Mouse (Mus musculus): ENCODE results near the gene Gbf1.

Gbf1 gene

GRCm38 (mm10) chr19:46224882-46225281, 72.6 kb downstream of the Gbf1 start:
- no peak for DNase-seq

DNA sequence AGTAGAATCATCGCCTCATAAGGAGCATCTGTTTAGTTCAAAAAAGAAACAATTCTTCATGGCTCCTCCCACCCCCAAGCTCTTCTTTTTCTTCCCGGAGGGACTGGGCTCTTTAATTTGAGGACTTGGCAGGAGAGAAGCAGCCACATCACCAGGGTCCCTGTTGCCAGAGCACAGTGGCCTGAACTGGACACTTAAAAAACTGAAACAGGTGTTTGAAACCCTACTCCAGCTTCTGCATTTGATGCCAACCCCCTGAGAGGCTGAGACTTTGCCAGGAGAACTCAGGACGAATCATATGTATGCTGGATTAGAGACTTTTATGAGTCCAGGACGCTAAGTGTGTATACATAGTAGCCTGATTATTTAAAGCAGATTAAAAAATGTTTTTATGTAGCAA, 73.2 kb downstream of the Gbf1 start:
- no peak for DNase-seq

GRCm38 (mm10) chr19:46226295-46226694, 74.0 kb downstream of the Gbf1 start:
- DNase-seq: no peak

DNA sequence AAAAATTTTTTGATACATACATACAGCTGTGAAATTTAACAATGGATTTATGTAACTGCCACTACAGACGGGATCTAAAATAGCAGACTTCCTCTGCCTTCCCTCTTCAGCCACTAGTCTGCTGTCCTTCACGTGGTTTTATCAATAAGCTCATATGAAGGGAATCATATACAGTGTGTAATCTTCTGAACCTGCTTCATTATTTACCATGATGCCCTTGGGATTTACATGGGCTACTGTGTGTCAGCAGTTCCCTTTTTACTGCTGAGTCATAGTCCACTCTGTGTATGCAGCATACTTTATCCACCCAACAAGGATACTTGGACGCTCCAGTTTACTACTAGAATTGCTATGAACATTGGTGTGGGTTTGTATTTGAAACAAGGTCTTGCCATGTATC, 75.0 kb downstream of the Gbf1 start:
- no peak for DNase-seq

- no peak for DNase-seq
These were observed 82.1 kb downstream of the Gbf1 start for GRCm38 (mm10) chr19:46234450-46234849.

DNA sequence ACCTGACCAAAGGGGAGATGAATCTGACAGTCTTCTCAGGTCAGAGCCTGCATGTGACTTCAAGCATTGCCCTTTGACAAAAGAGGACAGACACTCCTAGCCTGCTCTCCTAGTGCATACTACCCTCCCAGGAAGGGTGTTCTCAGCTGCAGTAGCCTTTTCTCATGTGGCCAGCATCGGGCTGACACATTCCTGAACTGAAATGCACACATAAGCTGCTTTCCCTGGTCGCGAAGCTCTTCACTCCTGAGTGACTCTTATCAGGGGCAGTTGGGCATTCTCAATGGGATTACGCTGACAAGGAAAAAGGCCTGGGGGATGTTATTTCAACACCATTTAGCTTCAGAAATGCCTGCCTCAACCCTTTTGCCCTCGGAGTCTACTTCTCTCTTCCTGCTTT, 84.3 kb downstream of the Gbf1 start:
- DNase-seq: no peak

GRCm38 (mm10) chr19:46240246-46240645, 87.9 kb downstream of the Gbf1 start:
- DNase-seq: no peak

- no peak for DNase-seq
These were observed 90.1 kb downstream of the Gbf1 start for GRCm38 (mm10) chr19:46242416-46242815.

DNA sequence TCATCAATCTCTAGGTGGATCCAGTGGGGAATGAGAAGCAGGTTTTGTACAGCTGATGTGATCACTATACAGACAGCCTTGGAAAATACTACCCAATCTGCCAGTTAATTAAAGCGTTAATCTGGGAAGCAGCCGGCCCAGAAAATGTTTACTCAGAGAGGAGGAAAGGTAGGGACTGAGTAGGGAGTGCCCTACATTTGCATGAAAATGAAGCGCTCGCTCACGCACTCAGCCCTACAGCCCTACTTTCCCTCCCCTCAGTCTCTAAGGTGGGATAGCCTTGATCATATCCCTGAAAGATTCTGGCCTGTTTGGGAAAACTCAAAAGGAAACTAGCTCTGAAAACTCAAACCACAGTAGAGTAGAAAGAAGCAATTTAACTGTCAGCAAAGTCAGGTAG, 92.3 kb downstream of the Gbf1 start:
- DNase-seq: no peak

DNA sequence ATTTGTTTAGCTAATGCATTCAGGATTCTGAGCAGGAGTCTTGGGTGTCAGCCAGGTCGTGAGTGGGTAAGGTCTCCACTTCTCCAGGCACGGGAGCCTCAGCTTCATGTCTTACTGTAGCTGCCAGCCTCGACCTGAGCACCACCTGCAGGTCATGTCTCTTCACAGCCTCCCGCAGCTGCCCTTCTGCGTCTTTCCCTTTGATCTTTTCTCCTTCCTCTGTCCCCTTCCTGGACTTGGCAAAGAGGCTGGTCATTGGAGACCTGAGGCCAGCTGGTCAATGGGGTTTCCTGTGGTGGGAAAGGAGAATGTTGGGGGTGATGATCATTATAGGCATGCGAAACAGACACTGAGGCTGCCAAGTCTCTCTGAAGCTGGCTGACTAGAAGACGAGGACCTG, 96.7 kb downstream of the Gbf1 start:
- peak; percentile 62 to 69 for DNase-seq

GRCm38 (mm10) chr19:46254163-46254752, 101.9 kb downstream of the Gbf1 start:
- peak; percentile 30 to 52 for DNase-seq

DNA sequence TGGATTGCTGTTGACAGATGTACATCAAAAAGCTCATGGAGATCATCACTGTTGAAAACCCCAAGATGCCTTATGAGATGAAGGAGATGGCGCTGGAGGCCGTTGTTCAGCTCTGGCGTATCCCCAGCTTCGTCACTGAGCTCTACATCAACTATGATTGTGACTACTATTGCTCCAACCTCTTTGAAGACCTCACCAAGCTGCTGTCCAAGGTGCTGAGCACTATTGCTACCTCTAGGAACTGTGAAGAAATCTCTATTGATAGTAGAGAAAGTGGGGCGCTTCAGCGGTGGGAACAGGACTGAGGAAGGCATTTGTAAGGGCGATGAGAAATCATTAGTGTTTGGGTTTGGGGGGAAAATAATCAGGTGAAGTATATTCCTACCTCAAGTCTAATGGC, 112.5 kb downstream of the Gbf1 start:
- DNase-seq: no peak

DNA sequence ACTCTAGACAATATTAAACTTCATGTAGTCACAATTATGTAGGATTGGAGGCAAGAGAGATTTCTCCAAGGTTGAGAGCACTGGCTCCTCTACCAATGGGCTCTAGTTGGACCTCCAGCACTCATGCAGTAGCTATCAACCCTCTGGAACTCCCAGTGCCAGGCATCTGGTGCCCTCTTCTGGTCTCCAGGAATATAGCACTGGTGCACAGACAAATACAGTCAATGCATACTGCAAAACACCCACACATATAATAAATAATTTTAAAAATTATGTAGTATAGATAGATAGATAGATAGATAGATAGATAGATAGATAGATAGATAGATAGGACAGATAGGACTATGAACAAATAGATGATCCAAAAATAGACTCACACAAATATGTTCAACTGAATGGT, 123.0 kb downstream of the Gbf1 start:
- DNase-seq: peak in 1 of 2 experiments; percentile 37

GRCm38 (mm10) chr19:46282081-46282849, 130.0 kb downstream of the Gbf1 start:
- no peak for DNase-seq

DNA sequence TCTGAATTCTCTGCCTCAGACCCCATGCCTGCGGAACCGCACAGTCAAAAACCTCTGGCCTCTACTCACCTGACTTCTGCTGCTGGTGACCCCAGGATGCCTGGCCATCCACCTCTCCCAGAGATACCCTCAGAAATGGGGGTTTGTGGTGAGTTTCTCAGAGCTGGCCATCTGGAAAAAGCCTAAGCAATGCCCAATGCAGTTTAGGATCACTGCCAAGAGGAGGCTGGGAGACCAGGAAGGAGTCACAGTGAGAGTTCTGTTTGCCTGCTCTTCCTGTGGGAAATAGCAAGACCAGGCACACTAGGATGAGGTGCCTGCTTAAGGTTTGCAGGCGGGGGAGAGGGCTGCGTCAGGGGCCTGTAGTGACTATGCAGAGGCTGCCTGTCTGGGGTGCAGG, 132.4 kb downstream of the Gbf1 start:
- DNase-seq: peak; percentile 60 to 62

GRCm38 (mm10) chr19:46285631-46286030, 133.3 kb downstream of the Gbf1 start:
- DNase-seq: peak in 1 of 2 experiments; percentile 20

DNA sequence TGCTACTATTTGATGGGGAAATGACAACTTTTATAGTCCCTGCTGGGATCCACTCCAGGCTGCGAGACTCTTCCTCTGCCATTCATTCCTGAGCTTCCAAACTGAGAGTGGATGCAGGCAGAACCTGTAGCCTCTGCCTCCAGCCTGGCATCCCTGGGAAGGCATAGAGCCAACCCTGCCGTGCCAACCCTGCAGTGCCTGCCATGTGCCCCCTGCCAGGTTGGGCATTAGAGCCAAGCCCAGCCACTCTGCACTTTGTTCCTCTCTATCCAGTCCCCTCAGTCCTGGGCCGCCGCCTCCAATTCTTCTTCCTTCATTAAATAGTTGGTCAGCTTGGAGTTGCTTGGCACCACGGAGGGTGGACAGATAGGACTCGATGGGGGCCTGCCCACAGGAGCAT, 133.7 kb downstream of the Gbf1 start:
- peak; percentile 95 for DNase-seq

DNA sequence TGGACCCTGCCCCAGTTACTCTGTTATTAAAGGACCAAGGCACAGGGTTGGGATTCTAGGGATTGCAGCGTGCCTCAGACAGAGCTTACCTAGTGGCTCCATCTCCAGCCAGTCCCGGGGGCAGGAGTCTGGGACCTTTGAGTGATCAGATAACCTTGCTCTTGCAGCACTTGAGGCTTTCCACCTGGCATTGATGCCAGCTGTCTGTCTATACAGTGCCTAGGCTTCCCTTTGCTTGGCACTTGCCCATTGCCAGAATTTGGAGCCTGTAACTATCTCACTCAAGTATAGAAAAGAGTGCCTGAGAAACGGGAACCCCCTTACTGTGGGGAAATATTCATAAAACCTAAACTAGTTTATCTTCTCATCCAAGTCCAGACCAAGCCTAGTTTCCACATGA, 134.6 kb downstream of the Gbf1 start:
- DNase-seq: no peak

- DNase-seq: no peak
These were observed 135.3 kb downstream of the Gbf1 start for GRCm38 (mm10) chr19:46287566-46287965.

DNA sequence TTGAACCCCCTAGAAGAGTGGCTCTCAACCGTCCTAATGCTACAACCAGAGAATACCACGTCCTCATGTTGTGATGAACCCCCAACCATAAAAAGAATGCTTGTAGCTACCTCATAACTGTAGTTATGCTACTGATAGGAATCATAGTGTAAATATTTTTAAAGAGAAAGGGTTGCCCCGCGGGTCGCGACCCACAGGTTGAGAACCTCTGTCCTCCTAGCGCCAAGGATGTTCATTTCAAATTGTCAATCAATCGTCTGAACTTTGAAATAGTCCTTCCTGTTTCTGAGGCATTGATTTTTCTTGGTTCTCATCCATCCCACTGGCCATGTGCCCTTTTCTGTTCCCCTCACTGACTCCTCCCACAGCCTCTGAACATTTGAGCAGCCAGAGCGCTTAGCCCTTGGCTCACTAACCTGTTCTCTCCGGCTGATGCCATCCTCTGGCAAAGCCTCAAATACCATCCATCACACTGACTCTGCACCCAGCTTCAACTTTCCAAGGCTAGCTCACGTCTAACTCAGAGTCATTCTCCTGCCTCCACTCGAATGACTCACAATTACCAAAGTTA, 138.3 kb downstream of the Gbf1 start:
- DNase-seq: no peak

DNA sequence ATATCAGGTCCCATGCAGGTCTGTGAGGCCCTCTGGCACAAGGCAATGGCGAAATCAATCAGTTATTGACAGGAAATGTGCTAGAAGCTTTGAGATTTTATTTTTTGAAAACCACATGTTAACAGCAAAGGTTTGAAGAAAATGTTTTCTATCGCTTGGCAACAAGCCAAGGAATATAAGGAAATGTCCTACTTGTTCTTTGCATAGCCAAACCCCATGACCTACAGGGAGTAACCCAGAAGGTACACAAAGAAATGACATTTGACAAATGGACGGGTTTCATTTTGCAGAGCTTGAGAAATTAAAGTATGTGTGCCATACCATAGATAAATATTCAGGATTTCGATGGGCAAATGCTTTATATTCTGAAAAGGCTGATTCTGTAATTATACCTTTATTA, 144.6 kb downstream of the Gbf1 start:
- no peak for DNase-seq

GRCm38 (mm10) chr19:46300294-46301045, 148.2 kb downstream of the Gbf1 start:
- no peak for DNase-seq

DNA sequence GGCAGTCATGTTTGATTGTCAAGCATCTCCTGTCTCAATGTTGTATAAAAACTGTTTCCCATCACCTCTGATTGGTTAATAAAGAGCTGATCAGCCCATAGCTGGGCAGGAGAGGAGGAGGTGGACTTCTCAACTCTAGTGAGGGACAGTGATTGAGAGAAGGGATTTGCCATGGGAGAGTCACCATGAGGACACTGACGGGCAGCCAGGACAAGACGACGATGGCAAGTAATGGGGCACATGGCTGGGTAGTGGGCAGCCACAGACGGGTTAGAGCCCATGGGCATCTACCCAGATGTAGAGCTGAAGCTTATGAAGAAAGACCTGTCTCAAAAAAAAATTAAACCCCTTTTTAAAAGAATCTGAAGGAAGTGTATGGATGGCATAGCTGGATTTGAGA, 150.2 kb downstream of the Gbf1 start:
- DNase-seq: no peak
